Mouse (Mus musculus) retina, postnatal 7 days (tissue): ENCODE results near the gene H6pd.

ENCODE experiments used
- DNase-seq: peaks from one replicate; pipeline ENCODE4 v3.0.0-alpha.2; 2012; ENCODE audit warnings: low read depth, low spot score

The H6pd gene

GRCm38 (mm10) chr4:150023518-150023917 is 14.7 kb upstream of the H6pd start:
- no peak for DNase-seq

GRCm38 (mm10) chr4:150019741-150020380 is 11.0 kb upstream of the H6pd start:
- DNase-seq, result no peak

DNA sequence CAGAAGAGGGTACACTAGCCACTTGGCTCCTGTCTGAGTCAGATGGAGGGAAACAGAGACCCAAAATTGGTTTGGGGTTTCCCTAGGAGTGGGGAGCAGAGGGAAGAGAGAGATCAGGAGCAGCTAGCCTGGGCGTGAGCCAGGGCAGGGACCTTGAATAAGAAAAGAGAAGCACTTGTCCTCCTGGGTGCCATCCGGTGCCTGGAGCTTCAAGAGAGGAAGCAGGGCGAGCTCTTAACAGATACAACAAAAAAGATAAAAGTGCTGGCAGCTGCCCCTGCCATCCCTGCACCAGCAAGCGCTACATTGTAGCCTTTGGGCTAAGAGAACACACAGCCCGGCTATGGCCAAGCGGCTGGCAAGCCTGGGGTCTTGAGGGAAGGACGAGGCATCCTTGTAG is 6.6 kb upstream of the H6pd start:
- DNase-seq, result no peak

GRCm38 (mm10) chr4:150014378-150015091 is 5.7 kb upstream of the H6pd start:
- DNase-seq, result no peak

- no peak for DNase-seq
Measured at GRCm38 (mm10) chr4:150013805-150014204, 5.0 kb upstream of the H6pd start.

GRCm38 (mm10) chr4:150013186-150013690 is 4.4 kb upstream of the H6pd start:
- DNase-seq, result no peak

GRCm38 (mm10) chr4:150012322-150012723 is 3.5 kb upstream of the H6pd start:
- DNase-seq, result no peak

DNA sequence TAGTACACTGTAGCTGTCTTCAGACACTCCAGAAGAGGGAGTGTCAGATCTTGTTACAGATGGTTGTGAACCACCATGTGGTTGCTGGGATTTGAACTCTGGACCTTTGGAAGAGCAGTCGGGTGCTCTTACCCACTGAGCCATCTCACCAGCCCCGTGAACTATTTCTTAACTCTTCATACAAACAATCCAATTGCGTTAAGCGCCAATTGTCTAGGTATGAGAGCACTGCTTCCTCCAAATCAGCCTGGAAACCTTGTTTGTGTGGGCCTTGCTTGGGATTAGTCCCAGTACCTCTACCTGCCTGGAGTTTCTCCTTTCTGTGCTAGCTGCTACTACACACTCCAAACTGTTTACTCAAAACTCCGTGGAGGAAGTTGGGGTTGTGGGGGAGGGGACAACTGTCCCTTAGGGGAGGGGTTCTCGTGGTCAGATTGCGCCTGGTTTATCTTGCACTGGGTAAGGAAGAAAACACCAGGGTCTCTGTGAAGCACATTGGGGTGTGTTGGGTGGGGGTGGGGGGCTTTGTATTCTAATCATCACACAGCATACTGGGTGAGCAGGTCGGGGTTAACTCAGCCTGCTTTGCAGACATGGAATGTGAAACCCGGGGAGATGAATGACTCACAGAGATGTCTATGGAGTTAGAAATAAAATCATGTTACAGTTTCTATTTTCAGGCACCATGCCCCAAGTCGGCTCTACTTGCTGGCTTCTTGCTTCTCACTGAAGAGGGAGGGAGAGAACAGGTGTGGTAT is 2.9 kb upstream of the H6pd start:
- no peak for DNase-seq

- no peak for DNase-seq
Measured at GRCm38 (mm10) chr4:150010054-150010730, 1.4 kb upstream of the H6pd start.

- DNase-seq, result no peak
Measured at GRCm38 (mm10) chr4:150009587-150009930, 736 bp upstream of the H6pd start.

- peak; percentile 72 for DNase-seq
Measured at GRCm38 (mm10) chr4:150008325-150008852, 434 bp downstream of the H6pd start.

- DNase-seq, result no peak
Measured at GRCm38 (mm10) chr4:150007444-150007843, 1.4 kb downstream of the H6pd start.

DNA sequence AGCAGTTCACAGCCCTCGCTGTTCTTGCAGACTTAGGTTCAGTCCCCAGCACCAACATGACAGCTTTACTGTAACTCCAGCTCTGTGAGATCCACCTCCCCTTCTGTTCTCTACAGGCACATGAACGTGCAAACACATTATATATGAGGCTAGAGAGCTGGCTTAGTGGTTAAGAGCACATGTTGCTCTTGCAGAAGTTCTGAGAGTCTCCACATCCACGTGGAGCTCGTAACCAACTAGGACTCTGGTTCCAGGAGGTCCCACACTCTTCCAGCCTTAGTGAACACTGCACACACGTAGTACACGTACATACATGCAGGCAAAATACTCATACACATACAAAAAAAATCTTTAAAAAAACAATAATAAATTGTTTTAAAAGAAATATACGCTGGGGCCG is 1.8 kb downstream of the H6pd start:
- DNase-seq, result no peak

- DNase-seq, result no peak
Measured at GRCm38 (mm10) chr4:150006122-150006854, 2.5 kb downstream of the H6pd start.

DNA sequence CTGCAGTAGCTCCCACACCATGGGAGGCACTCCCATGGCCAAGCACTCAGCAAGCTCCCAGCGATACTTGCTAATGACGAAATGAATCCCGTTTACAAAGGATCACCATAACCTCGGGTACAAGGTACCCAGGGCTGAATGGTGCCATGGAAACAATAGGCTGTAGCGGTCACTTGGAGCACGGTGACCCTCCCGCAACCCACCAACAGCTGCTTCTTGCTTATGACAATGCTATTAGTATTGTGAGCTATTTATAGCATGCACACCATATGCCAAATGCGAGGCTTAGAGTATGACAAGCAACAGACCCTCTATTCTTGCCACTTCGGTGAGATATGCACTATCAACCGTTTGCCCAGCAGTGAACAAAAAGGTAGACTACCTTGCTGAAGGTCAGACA is 3.6 kb downstream of the H6pd start:
- no peak for DNase-seq

- DNase-seq, result no peak
Measured at GRCm38 (mm10) chr4:150003641-150004040, 5.2 kb downstream of the H6pd start.

- no peak for DNase-seq
Measured at GRCm38 (mm10) chr4:150003021-150003580, 5.7 kb downstream of the H6pd start.

DNA sequence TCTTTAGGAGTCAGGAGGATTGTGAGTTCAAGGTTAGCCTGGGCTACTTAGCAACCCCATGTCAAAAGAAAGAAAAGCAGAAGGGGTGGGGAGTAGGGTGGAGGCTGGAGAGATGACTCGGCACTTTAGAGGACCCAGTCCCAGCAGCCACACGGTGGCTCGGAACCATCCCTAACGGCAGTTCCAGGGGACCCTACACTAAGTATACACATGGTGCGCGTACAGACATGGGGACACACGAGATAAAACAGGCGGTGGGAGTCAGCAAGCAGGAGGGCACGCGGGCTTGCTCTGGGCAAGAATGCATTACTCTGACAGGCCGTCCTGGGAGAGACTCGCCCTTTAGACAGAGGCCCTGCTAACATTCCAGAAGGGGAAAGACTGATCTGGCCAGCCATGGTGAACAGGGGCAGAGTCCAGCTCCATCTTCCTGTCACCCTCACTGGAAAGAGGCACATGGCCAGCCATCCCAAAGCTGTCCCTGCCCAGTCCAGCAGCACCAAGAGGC is 6.7 kb downstream of the H6pd start:
- DNase-seq, result no peak

- no peak for DNase-seq
Measured at GRCm38 (mm10) chr4:150001221-150001860, 7.5 kb downstream of the H6pd start.

GRCm38 (mm10) chr4:149999931-150000555 is 8.8 kb downstream of the H6pd start:
- DNase-seq, result no peak
